Mouse (Mus musculus) R1 (cell line): Measurements from ENCODE around the gene Hnrnph1.

Source experiments
- DNase-seq: peaks from one replicate; pipeline ENCODE4 v3.0.0-alpha.2; 2018; ENCODE audit warnings: low read depth, low spot score

The Hnrnph1 gene

GRCm38 (mm10) chr11:50373086-50373485 lies 3.7 kb upstream of the Hnrnph1 start:
- no peak for DNase-seq

- DNase-seq, result no peak
These were observed 3.2 kb upstream of the Hnrnph1 start for GRCm38 (mm10) chr11:50373621-50374020.

- DNase-seq, result no peak
These were observed 2.3 kb upstream of the Hnrnph1 start for GRCm38 (mm10) chr11:50374286-50375015.

GRCm38 (mm10) chr11:50375421-50375820 lies 1.4 kb upstream of the Hnrnph1 start:
- DNase-seq, result no peak

GRCm38 (mm10) chr11:50376156-50376790 lies 517 bp upstream of the Hnrnph1 start:
- no peak for DNase-seq

GRCm38 (mm10) chr11:50377892-50378684 lies 1.3 kb downstream of the Hnrnph1 start:
- DNase-seq, result peak; percentile 76

- no peak for DNase-seq
These were observed 2.4 kb downstream of the Hnrnph1 start for GRCm38 (mm10) chr11:50379023-50379752.

GRCm38 (mm10) chr11:50381311-50381710 lies 4.5 kb downstream of the Hnrnph1 start:
- DNase-seq, result no peak

GRCm38 (mm10) chr11:50387167-50387679 lies 10.4 kb downstream of the Hnrnph1 start:
- DNase-seq, result no peak

GRCm38 (mm10) chr11:50387697-50388096 lies 10.9 kb downstream of the Hnrnph1 start:
- no peak for DNase-seq

GRCm38 (mm10) chr11:50388217-50388929 lies 11.6 kb downstream of the Hnrnph1 start:
- DNase-seq, result no peak

GRCm38 (mm10) chr11:50389011-50389410 lies 12.2 kb downstream of the Hnrnph1 start:
- no peak for DNase-seq

GRCm38 (mm10) chr11:50389616-50390015 lies 12.8 kb downstream of the Hnrnph1 start:
- peak; percentile 57 for DNase-seq

GRCm38 (mm10) chr11:50391272-50391960 lies 14.6 kb downstream of the Hnrnph1 start:
- peak; percentile 89 for DNase-seq

- DNase-seq, result no peak
These were observed 16.5 kb downstream of the Hnrnph1 start for GRCm38 (mm10) chr11:50393306-50393705.

- DNase-seq, result no peak
These were observed 17.9 kb downstream of the Hnrnph1 start for GRCm38 (mm10) chr11:50394731-50395130.

GRCm38 (mm10) chr11:50396766-50397307 lies 20.0 kb downstream of the Hnrnph1 start:
- no peak for DNase-seq

GRCm38 (mm10) chr11:50397316-50397715 lies 20.5 kb downstream of the Hnrnph1 start:
- DNase-seq, result no peak

- no peak for DNase-seq
These were observed 22.0 kb downstream of the Hnrnph1 start for GRCm38 (mm10) chr11:50398803-50399202.

GRCm38 (mm10) chr11:50402481-50402880 lies 25.7 kb downstream of the Hnrnph1 start:
- no peak for DNase-seq
